Mouse (Mus musculus) hindbrain, embryonic 14.5 days (tissue): ENCODE results near the gene Gigyf2. TPM values are rescaled to one million over a fixed set of nuclear protein-coding genes. Genes with fewer than 3 reads are reported as not detected.
"Not testable (repeated sequence)": the region's sequence is repeated elsewhere in the genome, so short reads cannot be mapped to it uniquely, and the experiment has no call there.

Experiments
- ATAC-seq: fragments of 200-750 bp; cut with Nextera tagmentation; 2 replicates; pipeline ENCODE4 v1.8.0; 2017; ENCODE audit warnings: moderate number of reproducible peaks, mild to moderate bottlenecking, moderate TSS enrichment, moderate library complexity; ENCODE audit not compliant: low FRiP score
- DNase-seq: peaks from one replicate; pipeline ENCODE4 v3.0.0-alpha.2; 2015; ENCODE audit warnings: low spot score
- H3K27ac ChIP-seq: fragments of 300-500 bp; sonication (generic); 2 replicates; pipeline ENCODE4 v1.5.1; 2014; ENCODE audit warnings: mild to moderate bottlenecking, moderate library complexity
- H3K27me3 ChIP-seq: fragments of 300-500 bp; sonication (generic); 2 replicates; pipeline ENCODE4 v1.6.1; 2014; ENCODE audit warnings: mild to moderate bottlenecking, low read length, mixed read lengths; ENCODE audit not compliant: control insufficient read depth, insufficient read depth
- H3K36me3 ChIP-seq: fragments of 300-500 bp; sonication (generic); replicated peaks from 2 replicates; pipeline ENCODE4 v1.6.1; 2014; ENCODE audit not compliant: control insufficient read depth, insufficient read depth
- H3K4me1 ChIP-seq: fragments of 300-500 bp; sonication (generic); replicated peaks from 2 replicates; pipeline ENCODE4 v1.6.1; 2014; ENCODE audit warnings: antibody characterized with exemption, low read length, mixed read lengths; ENCODE audit not compliant: control insufficient read depth, insufficient read depth
- H3K4me2 ChIP-seq: fragments of 300-500 bp; sonication (generic); replicated peaks from 2 replicates; pipeline ENCODE4 v1.6.1; 2014; ENCODE audit warnings: mild to moderate bottlenecking, moderate library complexity
- H3K4me3 ChIP-seq: fragments of 300-500 bp; sonication (generic); replicated peaks from 2 replicates; pipeline ENCODE4 v1.5.1; 2014; ENCODE audit warnings: mild to moderate bottlenecking, low read length
- H3K9ac ChIP-seq: fragments of 300-500 bp; sonication (generic); 2 replicates; pipeline ENCODE4 v1.6.1; 2014
- H3K9me3 ChIP-seq: fragments of 300-500 bp; sonication (generic); 2 replicates; pipeline ENCODE4 v1.6.1; 2016; ENCODE audit warnings: low read length; ENCODE audit not compliant: control insufficient read depth
- WGBS: fragments of 180-500 bp; shearing (Covaris S2); extraction: QIAGEN DNeasy Blood & Tissue Kit; methylation state at CpG from one replicate; pipeline ENCODE4 v1.1.7; 2014; 5-methylcytosine and 5-hydroxymethylcytosine counted together
- polyA plus RNA-seq: library from polyadenylated mRNA; unstranded; fragments of >200 nt; fragmentation: Nextera tagmentation; extraction: Ambion mirVana; gene quantifications from 2 replicates; pipeline ENCODE4 v1.2.1, GENCODE M21; 2014

The Gigyf2 gene
- polyA plus RNA-seq, 1 experiment from 2014 or later = 69.2 TPM

DNA sequence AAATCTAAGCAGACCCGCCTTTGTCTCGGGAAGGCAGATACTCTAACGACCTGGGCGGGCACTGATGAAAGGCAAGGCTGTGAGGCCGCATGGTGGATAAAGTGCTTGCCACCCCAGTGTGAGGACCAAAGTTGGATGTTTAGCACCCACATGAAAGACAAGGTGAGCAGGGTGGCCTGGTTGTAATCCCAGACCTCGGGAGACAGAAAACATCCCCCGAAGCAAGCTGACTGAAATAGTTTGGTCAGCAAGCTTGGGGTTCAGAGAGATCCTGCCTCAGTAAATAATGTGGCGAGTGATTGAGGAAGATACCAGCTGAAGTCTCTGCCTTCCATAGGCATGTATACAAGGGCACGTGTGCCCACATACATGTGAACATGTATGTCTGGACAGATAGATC is 140.7 kb downstream of the Gigyf2 start:
- 87% methylated on average over 9 of the region's 9 CpGs for WGBS
- no peak overlapping the region for H3K4me2 ChIP-seq
- no peaks in the 10 kb centered on the region for H3K27me3 ChIP-seq

DNA sequence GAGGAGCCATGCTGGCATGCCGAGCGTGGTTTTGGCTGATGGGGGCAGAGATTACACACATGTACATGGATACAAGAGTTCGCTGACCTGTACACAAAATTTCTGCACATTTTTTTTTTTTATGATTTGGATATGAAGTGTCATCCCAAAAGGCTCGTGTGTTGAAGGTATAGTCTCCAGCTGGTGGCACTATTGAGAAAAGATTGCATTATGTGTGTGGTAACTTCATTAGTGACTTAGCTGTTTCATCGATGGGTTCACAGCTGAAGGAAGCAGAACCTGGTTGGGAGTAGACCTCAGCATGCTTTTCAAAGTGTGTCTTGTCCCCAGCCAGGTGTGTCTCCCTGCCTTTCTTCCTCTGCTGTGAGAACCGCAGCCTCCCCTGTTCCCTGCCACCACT is 141.5 kb downstream of the Gigyf2 start:
- Histone ChIP-seq H3K4me3 (no peak overlapping the region), H3K4me2 (no peak overlapping the region), H3K9me3 (no peaks in the 10 kb centered on the region), H3K36me3 (no peaks in the 10 kb centered on the region), H3K27me3 (no peaks in the 10 kb centered on the region), H3K27ac (no peak overlapping the region), H3K9ac (no peak overlapping the region), H3K4me1 (no peaks in the 10 kb centered on the region)
- DNase-seq = peak; percentile 61
- 76% methylated on average over 6 of the region's 6 CpGs for WGBS
- ATAC-seq = no peak

More for the DNA sequence above, 140.7 kb downstream of the Gigyf2 start:
- ATAC-seq (no peak), DNase-seq (no peak)
- no peak overlapping the region for H3K9ac ChIP-seq
- no peaks in the 10 kb centered on the region for H3K4me1 ChIP-seq
- H3K36me3 ChIP-seq = no peaks in the 10 kb centered on the region
- H3K27ac ChIP-seq = no peak overlapping the region
- no peaks in the 10 kb centered on the region for H3K9me3 ChIP-seq
- H3K4me3 ChIP-seq = no peak overlapping the region

GRCm38 (mm10) chr1:87469971-87470370 is 143.2 kb downstream of the Gigyf2 start, which contains the start of gene Snorc:
Gene Snorc, plus strand, starts transcription at chr1:87470271.
- not testable (repeated sequence) for H3K9me3 ChIP-seq, H3K36me3 ChIP-seq, H3K9ac ChIP-seq, H3K27me3 ChIP-seq, H3K4me3 ChIP-seq, H3K4me1 ChIP-seq, H3K4me2 ChIP-seq, ATAC-seq, H3K27ac ChIP-seq, DNase-seq
- WGBS = 51% methylated on average over 9 of the region's 10 CpGs

DNA sequence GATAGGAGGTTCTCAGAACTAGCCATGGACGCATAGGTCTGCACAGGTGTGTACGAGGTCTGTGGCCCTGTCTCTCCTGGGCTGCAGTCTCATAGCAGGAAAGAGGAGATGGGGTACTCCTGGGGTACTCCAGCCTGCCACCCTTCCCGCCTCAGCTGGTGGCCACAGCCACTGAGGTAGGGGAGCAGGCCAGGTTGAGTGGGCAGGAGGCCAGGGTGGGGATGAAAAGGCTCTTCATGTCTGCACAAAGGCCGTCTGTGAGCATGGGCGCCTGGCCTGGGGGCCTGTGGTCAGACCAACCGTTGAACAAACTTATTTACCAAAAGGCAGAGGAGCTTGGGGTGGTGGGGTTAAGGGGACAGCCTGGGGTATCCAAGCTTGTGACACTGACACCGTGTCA is 145.1 kb downstream of the Gigyf2 start:
- no peak overlapping the region for H3K4me2 ChIP-seq
- 75% methylated on average over 7 of the region's 7 CpGs for WGBS
- ATAC-seq = no peak

DNA sequence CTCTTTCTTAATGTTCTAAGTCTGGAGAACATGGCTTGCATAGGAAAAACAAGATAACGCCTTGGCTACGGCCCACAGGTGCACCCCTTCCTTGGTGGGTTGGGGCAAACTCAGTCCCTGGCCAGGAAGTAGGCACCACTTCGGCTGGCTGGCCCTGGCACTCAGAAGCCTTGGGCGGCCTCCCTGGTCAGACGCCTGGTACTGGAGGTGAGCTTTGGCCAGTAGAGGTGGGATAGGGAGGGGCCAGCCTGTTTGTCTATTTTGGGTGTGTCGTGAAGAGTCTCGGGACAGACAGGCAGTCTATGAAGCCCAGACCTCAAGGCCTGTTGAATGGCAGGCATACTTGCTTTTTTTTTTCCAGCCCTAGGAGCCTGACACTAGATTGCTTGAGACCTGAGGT is 145.8 kb downstream of the Gigyf2 start:
- H3K27me3 ChIP-seq = peaks cover 19% of the 10 kb centered on the region; the same call in 1 of the 2 replicates
- H3K4me1 ChIP-seq = peaks cover 7% of the 10 kb centered on the region; the same call in 1 of the 2 replicates
- no peak overlapping the region for H3K9ac ChIP-seq
- no peak for ATAC-seq
- no peak overlapping the region for H3K4me3 ChIP-seq
- no peak overlapping the region for H3K4me2 ChIP-seq
- H3K36me3 ChIP-seq = no peaks in the 10 kb centered on the region
- no peak for DNase-seq
- no peaks in the 10 kb centered on the region for H3K9me3 ChIP-seq
- 86% methylated on average over 7 of the region's 7 CpGs for WGBS
- H3K27ac ChIP-seq = no peak overlapping the region

More for the DNA sequence above, 145.1 kb downstream of the Gigyf2 start:
- no peak for DNase-seq
- H3K9me3 ChIP-seq = no peaks in the 10 kb centered on the region
- no peak overlapping the region for H3K27ac ChIP-seq
- H3K36me3 ChIP-seq = no peaks in the 10 kb centered on the region
- H3K4me3 ChIP-seq = no peak overlapping the region
- H3K9ac ChIP-seq = no peak overlapping the region
- peaks cover 19% of the 10 kb centered on the region; the same call in 1 of the 2 replicates for H3K27me3 ChIP-seq
- peaks cover 7% of the 10 kb centered on the region; the same call in 1 of the 2 replicates for H3K4me1 ChIP-seq

DNA sequence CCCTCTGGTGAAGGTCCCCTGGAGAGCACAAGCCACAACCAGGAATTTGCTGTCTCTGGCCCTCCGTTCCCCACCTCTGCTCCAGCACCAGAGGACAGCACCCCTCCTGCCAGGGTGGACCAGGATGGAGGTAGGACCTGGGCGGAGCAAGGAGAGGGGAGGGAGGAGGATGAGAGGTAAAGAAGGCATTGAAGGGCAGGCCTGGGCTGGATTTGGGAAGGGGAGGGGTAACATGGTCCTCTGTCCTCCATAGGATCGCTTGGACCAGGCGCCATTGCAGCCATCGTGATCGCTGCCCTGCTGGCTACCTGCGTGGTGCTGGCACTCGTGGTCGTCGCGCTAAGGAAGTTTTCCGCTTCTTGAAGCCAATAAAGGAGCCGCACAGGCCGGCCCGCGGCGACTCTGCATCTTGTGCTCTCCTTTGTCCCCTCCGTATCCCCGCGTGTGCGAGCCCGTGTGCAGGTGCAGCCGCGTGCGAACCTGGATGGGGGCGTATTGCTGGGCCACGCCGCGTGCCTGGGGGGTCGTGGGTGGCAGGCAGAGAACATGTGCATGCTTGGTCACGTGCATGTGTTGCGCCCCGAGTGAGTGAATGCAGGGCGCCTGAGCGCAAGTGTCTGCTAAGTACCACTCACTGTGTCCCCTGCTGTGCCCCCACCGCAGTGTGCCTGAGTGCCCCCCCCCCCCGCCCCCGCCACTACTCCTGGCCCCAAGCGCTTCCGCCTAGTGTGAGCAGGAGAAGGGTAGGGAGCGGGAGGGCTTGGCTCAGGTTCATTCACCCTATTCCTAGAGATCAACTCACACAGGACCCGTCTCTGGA is 148.5 kb downstream of the Gigyf2 start:
- peak overlapping the region; percentile 31 for H3K4me3 ChIP-seq
- peaks cover 7% of the 10 kb centered on the region; the same call in 1 of the 2 replicates for H3K4me1 ChIP-seq
- H3K9me3 ChIP-seq = no peaks in the 10 kb centered on the region
- H3K27ac ChIP-seq = no peak overlapping the region
- H3K4me2 ChIP-seq = peak overlapping the region; percentile 66
- whole genome bisulfite sequencing = 4% methylated on average over 39 of the region's 42 CpGs
- peak overlapping the region; percentile 52; the same call in 1 of the 2 replicates for H3K9ac ChIP-seq
- peaks cover 19% of the 10 kb centered on the region; the same call in 1 of the 2 replicates for H3K27me3 ChIP-seq
- DNase-seq (no peak), ATAC-seq (peak; percentile 53; the same call in 1 of the 2 replicates)
- no peaks in the 10 kb centered on the region for H3K36me3 ChIP-seq

GRCm38 (mm10) chr1:87482546-87482945 is 155.7 kb downstream of the Gigyf2 start:
- H3K27ac ChIP-seq = no peak overlapping the region
- H3K4me1 ChIP-seq = no peaks in the 10 kb centered on the region
- H3K9me3 ChIP-seq = no peaks in the 10 kb centered on the region
- H3K36me3 ChIP-seq = no peaks in the 10 kb centered on the region
- ATAC-seq (no peak), DNase-seq (no peak)
- H3K4me3 ChIP-seq = no peak overlapping the region
- H3K9ac ChIP-seq = no peak overlapping the region
- H3K4me2 ChIP-seq = no peak overlapping the region
- H3K27me3 ChIP-seq = no peaks in the 10 kb centered on the region
- 86% methylated on average over 4 of the region's 4 CpGs for WGBS

GRCm38 (mm10) chr1:87486386-87486785 is 159.6 kb downstream of the Gigyf2 start:
- Histone ChIP-seq H3K27me3 (no peaks in the 10 kb centered on the region), H3K9ac (no peak overlapping the region), H3K9me3 (no peaks in the 10 kb centered on the region), H3K4me2 (no peak overlapping the region), H3K4me1 (no peaks in the 10 kb centered on the region), H3K27ac (no peak overlapping the region), H3K36me3 (no peaks in the 10 kb centered on the region), H3K4me3 (no peak overlapping the region)
- no peak for ATAC-seq
- 66% methylated on average over 6 of the region's 6 CpGs for WGBS
- no peak for DNase-seq

DNA sequence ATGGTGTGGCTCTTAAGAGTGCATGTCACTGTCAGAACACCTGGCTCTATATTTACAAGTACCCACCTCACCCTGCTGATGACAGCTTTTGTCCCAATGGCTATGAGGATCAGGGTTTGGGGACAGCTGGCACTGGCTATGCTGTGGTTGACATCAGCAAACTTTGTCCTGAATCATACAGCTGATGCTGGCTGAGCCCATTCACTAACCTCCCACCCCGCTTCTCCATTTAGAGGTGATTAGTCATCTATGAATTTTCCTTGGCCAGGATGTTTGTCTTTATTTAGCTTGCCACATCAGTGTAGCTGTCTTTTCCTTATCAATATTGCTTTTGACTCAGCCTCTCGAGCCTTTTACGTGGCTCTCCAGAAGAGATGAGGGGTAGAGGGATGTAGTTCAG is 165.5 kb downstream of the Gigyf2 start:
- no peak overlapping the region for H3K4me2 ChIP-seq
- H3K27me3 ChIP-seq = no peaks in the 10 kb centered on the region
- H3K36me3 ChIP-seq = no peaks in the 10 kb centered on the region
- H3K9me3 ChIP-seq = no peaks in the 10 kb centered on the region
- ATAC-seq = no peak
- H3K27ac ChIP-seq = no peak overlapping the region
- WGBS = 90% methylated on average over 3 of the region's 3 CpGs
- H3K9ac ChIP-seq = no peak overlapping the region
- no peaks in the 10 kb centered on the region for H3K4me1 ChIP-seq
- H3K4me3 ChIP-seq = no peak overlapping the region
- DNase-seq = no peak
